Mouse (Mus musculus): ENCODE data around the gene Cgas. TPM values are rescaled to one million over a fixed set of nuclear protein-coding genes. Genes with fewer than 3 reads are reported as not detected.

Gene Cgas
- polyA plus RNA-seq, 1 experiment from 2014 or later = 0.72 TPM

DNA sequence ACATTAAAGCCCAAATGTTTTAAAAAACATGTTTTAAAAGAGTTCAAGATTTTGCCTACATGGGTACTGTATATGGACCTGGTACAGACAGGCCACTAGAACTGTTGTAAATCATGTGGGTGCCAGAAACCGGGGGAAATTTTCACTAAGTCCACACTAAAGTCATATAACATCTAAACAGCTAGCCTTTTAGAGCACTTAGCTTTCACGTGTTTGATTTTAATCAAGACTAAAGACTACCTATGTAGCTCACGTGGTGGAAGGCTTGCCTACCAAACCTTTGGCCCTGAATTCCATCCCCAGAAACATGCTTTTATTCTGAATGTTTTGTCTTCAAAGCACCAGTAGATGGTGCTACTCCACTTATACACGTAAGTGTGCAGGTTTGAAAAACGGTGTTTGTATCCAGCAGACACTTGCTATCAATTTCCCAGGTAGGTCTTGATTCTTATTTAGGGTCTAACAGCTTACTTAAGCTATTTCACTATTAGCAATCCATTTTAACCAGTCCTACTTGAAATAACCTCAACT, 34.0 kb upstream of the Cgas start:
- Histone ChIP-seq H3K27ac (no peak overlapping the region), H3K9me3 (no peaks in the 10 kb centered on the region), H3K36me3 (peaks cover 67% of the 10 kb centered on the region), H3K4me3 (no peak overlapping the region), H3K4me1 (0 out of 2 replicates have a peak, but pooled peaks cover 3% of the 10 kb centered on the region), H3K27me3 (ENCODE audit: insufficient read depth, poor library complexity, severe bottlenecking) (no peaks in the 10 kb centered on the region)
- DNase-seq (ENCODE audit: low spot score) = no peak
- 5% methylated on average over 5 of the region's 5 CpGs for WGBS

- 0 out of 2 replicates have a peak, but pooled peaks cover 3% of the 10 kb centered on the region for H3K4me1 ChIP-seq
- H3K27ac ChIP-seq = no peak overlapping the region
- WGBS = 16% methylated on average over 1 of the region's 1 CpGs
- no peaks in the 10 kb centered on the region for H3K27me3 ChIP-seq (ENCODE audit: insufficient read depth, poor library complexity, severe bottlenecking)
- DNase-seq (ENCODE audit: low spot score) = no peak
- H3K9me3 ChIP-seq = no peaks in the 10 kb centered on the region
- H3K4me3 ChIP-seq = no peak overlapping the region
- peaks cover 72% of the 10 kb centered on the region for H3K36me3 ChIP-seq
Measured at GRCm38 (mm10) chr9:78476531-78477020, 33.5 kb upstream of the Cgas start.

- Histone ChIP-seq H3K4me3 (no peak overlapping the region), H3K27ac (no peak overlapping the region), H3K4me1 (0 out of 2 replicates have a peak, but pooled peaks cover 3% of the 10 kb centered on the region), H3K9me3 (no peaks in the 10 kb centered on the region), H3K27me3 (ENCODE audit: insufficient read depth, poor library complexity, severe bottlenecking) (no peaks in the 10 kb centered on the region), H3K36me3 (peaks cover 75% of the 10 kb centered on the region)
- DNase-seq (ENCODE audit: low spot score) = no peak
- WGBS = 83% methylated on average over 4 of the region's 4 CpGs
Measured at GRCm38 (mm10) chr9:78475873-78476272, 32.8 kb upstream of the Cgas start.

DNA sequence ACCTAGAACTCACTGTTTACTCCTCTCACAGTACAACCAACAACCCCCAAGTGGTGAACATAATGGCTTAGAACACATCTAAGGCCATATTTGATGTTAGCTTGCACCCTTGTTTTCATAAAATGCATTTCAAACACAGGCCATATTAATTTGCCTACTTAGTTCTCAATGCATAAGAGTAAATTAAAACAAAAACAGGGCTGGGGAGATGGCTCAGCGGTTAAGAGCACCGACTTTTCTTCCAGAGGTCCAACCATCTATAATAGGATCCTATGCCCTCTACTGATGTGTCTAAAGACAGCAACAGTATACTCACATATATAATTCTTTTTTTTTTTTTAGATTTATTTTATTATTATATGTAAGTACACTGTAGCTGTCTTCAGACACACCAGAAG, 32.3 kb upstream of the Cgas start:
- H3K36me3 ChIP-seq = peaks cover 75% of the 10 kb centered on the region
- DNase-seq (ENCODE audit: low spot score) = no peak
- no peaks in the 10 kb centered on the region for H3K9me3 ChIP-seq
- no peak overlapping the region for H3K27ac ChIP-seq
- H3K4me1 ChIP-seq = 0 out of 2 replicates have a peak, but pooled peaks cover 3% of the 10 kb centered on the region
- whole genome bisulfite sequencing = 93% methylated on average over 2 of the region's 2 CpGs
- H3K4me3 ChIP-seq = no peak overlapping the region
- H3K27me3 ChIP-seq (ENCODE audit: insufficient read depth, poor library complexity, severe bottlenecking) = no peaks in the 10 kb centered on the region

DNA sequence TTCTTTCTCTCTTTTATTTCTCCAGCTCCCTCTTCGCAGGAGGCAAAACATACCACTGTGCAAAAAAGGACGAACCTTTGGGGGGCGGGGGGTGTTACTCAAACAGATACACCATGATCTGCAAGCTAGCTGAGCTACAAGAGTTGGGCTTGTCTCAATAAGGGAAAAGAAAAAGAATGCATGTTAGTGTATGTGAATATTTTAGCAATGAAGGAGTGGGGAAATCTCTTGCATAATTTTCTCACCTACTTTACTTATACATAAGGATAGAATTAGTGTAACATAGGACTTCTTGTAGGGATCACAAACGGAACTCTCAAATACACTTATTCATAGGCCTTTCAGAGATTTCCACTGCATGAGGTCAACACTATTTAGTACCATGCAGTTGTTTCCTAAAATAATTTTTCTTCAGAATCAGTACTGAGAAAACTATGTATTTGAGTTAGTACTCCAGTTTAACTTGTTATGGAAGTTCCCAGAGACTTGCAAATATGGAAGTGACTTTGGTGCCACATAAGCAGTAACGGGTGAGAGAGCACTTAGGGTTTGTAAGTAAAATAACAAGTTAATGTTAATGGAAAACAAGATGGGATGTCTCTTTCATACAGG, 31.8 kb upstream of the Cgas start:
- H3K4me1 ChIP-seq = 0 out of 2 replicates have a peak, but pooled peaks cover 3% of the 10 kb centered on the region
- DNase-seq (ENCODE audit: low spot score) = no peak
- H3K27me3 ChIP-seq (ENCODE audit: insufficient read depth, poor library complexity, severe bottlenecking) = no peaks in the 10 kb centered on the region
- H3K9me3 ChIP-seq = no peaks in the 10 kb centered on the region
- peaks cover 77% of the 10 kb centered on the region for H3K36me3 ChIP-seq
- H3K27ac ChIP-seq = no peak overlapping the region
- WGBS = 90% methylated on average over 5 of the region's 5 CpGs
- no peak overlapping the region for H3K4me3 ChIP-seq

- Histone ChIP-seq H3K27ac (no peak overlapping the region), H3K4me3 (no peak overlapping the region), H3K36me3 (peaks cover 74% of the 10 kb centered on the region), H3K9me3 (no peaks in the 10 kb centered on the region), H3K4me1 (no peaks in the 10 kb centered on the region), H3K27me3 (ENCODE audit: insufficient read depth, poor library complexity, severe bottlenecking) (no peaks in the 10 kb centered on the region)
- 79% methylated on average over 2 of the region's 2 CpGs for WGBS
- no peak for DNase-seq (ENCODE audit: low spot score)
Measured at GRCm38 (mm10) chr9:78474270-78474669, 31.2 kb upstream of the Cgas start.

DNA sequence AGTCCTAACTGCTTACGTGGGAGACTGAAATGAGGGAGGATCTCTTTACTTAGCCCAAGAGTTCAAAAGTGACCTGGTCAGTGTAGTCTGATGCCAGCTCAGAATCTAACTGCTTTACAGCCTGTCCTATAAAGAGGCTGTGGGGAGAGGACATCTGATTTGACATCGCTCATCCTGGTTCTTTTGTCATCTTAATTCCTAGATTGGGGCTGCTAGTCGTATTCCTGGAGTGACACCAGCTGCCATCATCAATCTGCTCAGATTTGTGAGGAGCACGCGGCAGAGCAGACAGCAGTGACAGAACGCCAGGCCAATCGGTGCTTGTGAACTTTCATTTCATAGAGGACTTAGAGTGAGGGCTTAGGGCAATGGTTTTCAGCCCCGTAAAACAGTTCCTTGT, 30.6 kb upstream of the Cgas start:
- WGBS = 87% methylated on average over 8 of the region's 8 CpGs
- no peaks in the 10 kb centered on the region for H3K27me3 ChIP-seq (ENCODE audit: insufficient read depth, poor library complexity, severe bottlenecking)
- H3K36me3 ChIP-seq = peaks cover 74% of the 10 kb centered on the region
- H3K27ac ChIP-seq = no peak overlapping the region
- H3K4me3 ChIP-seq = no peak overlapping the region
- H3K9me3 ChIP-seq = no peaks in the 10 kb centered on the region
- H3K4me1 ChIP-seq = no peaks in the 10 kb centered on the region
- no peak for DNase-seq (ENCODE audit: low spot score)

DNA sequence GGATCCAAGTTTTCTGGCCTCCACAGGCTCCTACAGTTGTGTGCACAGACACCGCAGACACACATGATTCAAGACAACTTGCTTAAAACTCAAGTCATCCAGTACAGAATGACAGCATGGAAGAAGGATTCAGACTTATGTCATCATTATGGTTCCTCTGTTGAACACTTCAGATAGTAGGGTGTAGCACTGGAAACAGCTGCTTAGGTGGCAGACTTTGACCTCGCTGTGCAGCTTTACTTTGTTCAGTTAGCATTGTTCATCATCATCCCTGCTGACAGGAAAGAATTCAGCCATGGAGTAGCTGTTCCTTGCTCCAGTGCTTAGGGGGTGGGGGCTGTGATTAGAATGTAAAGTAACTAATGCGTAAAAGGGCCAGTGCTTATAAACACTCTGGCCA, 22.7 kb upstream of the Cgas start:
- H3K9me3 ChIP-seq = no peaks in the 10 kb centered on the region
- H3K4me3 ChIP-seq = no peak overlapping the region
- peaks cover 82% of the 10 kb centered on the region for H3K36me3 ChIP-seq
- no peak for DNase-seq (ENCODE audit: low spot score)
- 84% methylated on average over 3 of the region's 3 CpGs for WGBS
- H3K27ac ChIP-seq = no peak overlapping the region
- H3K27me3 ChIP-seq (ENCODE audit: insufficient read depth, poor library complexity, severe bottlenecking) = no peaks in the 10 kb centered on the region
- H3K4me1 ChIP-seq = no peaks in the 10 kb centered on the region

- 83% methylated on average over 4 of the region's 4 CpGs for WGBS
- H3K27me3 ChIP-seq (ENCODE audit: insufficient read depth, poor library complexity, severe bottlenecking) = no peaks in the 10 kb centered on the region
- no peak for DNase-seq (ENCODE audit: low spot score)
- H3K27ac ChIP-seq = no peak overlapping the region
- no peaks in the 10 kb centered on the region for H3K9me3 ChIP-seq
- H3K4me1 ChIP-seq = no peaks in the 10 kb centered on the region
- peaks cover 84% of the 10 kb centered on the region for H3K36me3 ChIP-seq
- H3K4me3 ChIP-seq = no peak overlapping the region
Measured at GRCm38 (mm10) chr9:78463337-78463736, 20.3 kb upstream of the Cgas start.

- Histone ChIP-seq H3K9me3 (no peaks in the 10 kb centered on the region), H3K36me3 (peaks cover 78% of the 10 kb centered on the region)
- WGBS = 85% methylated on average over 8 of the region's 8 CpGs
Measured at GRCm38 (mm10) chr9:78457026-78457425, 14.0 kb upstream of the Cgas start.

DNA sequence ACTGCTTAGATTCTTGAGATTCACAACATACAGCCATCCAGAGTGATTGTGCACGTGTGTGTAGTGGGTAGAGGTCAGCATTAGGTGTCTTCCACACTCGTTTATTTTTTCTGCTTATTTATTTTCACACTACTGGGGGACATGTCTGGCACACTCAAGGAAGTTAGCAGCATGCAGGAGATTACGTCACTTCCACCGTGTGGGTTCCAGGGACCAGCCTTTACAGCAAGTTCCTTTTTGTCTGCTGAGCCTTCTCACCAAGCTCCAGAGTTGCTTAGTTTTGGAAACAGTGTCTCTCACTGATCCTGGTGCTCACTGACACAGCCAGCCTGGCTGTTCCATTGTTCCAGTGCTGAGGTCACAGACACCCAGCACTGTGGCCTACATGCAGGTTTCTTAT, 8.3 kb upstream of the Cgas start:
- peaks cover 9% of the 10 kb centered on the region for H3K4me1 ChIP-seq
- no peak for DNase-seq (ENCODE audit: low spot score)
- no peak overlapping the region for H3K27ac ChIP-seq
- no peaks in the 10 kb centered on the region for H3K9me3 ChIP-seq
- H3K27me3 ChIP-seq (ENCODE audit: insufficient read depth, poor library complexity, severe bottlenecking) = peaks cover 5% of the 10 kb centered on the region
- H3K36me3 ChIP-seq = peaks cover 46% of the 10 kb centered on the region
- WGBS = 76% methylated on average over 4 of the region's 4 CpGs
- H3K4me3 ChIP-seq = no peak overlapping the region

More at GRCm38 (mm10) chr9:78457026-78457425, 14.0 kb upstream of the Cgas start:
- H3K27ac ChIP-seq = no peak overlapping the region
- H3K4me3 ChIP-seq = no peak overlapping the region
- no peaks in the 10 kb centered on the region for H3K27me3 ChIP-seq (ENCODE audit: insufficient read depth, poor library complexity, severe bottlenecking)
- no peaks in the 10 kb centered on the region for H3K4me1 ChIP-seq
- DNase-seq (ENCODE audit: low spot score) = no peak

DNA sequence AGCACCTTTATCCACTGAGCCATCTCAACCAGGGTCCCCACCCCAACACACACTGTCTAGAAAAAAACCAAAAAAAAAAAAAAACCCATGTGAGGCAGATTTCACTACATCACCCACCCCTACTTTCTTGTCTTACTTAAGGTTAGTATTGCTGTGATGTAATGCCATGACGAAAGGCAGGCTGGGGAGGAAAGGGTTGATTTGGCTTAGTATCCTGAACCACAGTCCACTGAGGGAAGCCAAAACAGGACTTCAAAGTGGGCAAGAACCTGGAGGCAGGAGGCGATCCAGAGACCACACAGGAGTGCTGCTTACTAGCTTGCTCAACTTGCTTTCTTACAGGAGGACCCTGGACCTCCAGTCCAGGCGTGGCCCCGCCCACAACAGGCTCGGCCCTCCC, 7.4 kb upstream of the Cgas start:
- WGBS = 76% methylated on average over 5 of the region's 5 CpGs
- H3K36me3 ChIP-seq = peaks cover 44% of the 10 kb centered on the region
- no peaks in the 10 kb centered on the region for H3K9me3 ChIP-seq

DNA sequence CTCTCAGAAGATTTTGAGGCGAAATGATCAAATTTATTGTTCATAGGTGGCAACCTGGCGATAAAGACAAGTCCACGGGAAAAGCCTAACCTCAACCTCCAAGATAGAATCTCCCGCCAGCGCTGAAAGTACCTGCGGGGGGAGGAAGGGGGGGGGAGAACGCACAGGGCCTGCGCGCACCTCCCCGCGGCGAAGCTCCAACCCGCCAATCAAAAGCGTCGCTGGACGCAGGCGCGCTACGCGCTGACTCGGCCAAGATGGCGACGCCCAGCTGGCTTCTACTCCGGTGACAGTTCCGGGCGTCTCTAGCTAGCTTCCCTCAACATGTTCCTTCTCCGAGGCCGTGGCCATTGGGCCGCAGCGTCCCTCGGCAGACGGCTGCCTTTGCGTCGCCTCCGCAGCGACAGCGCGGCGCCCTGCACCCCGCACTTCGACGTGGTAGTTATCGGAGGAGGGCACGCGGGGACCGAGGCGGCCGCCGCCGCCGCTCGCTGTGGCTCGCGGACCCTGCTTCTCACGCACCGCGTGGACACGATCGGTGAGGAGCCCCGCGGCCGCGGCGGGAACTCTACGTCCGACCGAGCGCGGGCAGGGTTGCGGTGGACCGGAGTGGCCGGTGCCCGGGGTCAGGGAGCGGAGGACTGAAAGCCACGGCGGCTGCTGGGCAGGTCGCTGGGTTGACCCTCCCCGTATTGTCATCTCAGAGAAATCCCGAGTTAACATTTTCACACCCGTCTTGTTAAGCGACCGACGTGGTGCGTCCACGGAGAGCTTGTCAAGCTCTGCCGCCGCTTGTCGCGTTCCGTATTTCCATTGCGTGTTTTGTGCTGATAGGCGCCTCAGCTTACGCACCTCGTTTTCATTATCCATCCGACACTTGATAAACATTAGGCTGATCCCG, 5.2 kb upstream of the Cgas start, which contains the start of the genes Mto1 and Gm17324:
Gene Mto1 (plus strand): TSS at position 236 of the 901 bp plus-strand sequence.
Gene Gm17324 (minus strand): TSS at position 814 of the 901 bp plus-strand sequence.
- Histone ChIP-seq H3K4me1 (peaks cover 9% of the 10 kb centered on the region), H3K27ac (peak within 1 kb of the TSS; percentile 98), H3K4me3 (peak within 1 kb of the TSS; percentile 100), H3K36me3 (peaks cover 27% of the 10 kb centered on the region), H3K27me3 (ENCODE audit: insufficient read depth, poor library complexity, severe bottlenecking) (peaks cover 37% of the 10 kb centered on the region), H3K9me3 (no peaks in the 10 kb centered on the region)
- WGBS = under 1% methylated on average over 96 of the region's 96 CpGs
- DNase-seq (ENCODE audit: low spot score) = peak; percentile 96

More for the DNA sequence above, 7.4 kb upstream of the Cgas start:
- DNase-seq (ENCODE audit: low spot score) = no peak
- Histone ChIP-seq H3K4me1 (peaks cover 9% of the 10 kb centered on the region), H3K27me3 (ENCODE audit: insufficient read depth, poor library complexity, severe bottlenecking) (peaks cover 15% of the 10 kb centered on the region), H3K27ac (no peak overlapping the region), H3K4me3 (no peak overlapping the region)

Data from heart, embryonic 10.5 days (tissue).